Mouse (Mus musculus) cerebellum, adult 9-11 months (tissue): ENCODE results near the gene Olfr503.
"Not testable (repeated sequence)": the region's sequence is repeated elsewhere in the genome, so short reads cannot be mapped to it uniquely, and the experiment has no call there.

Source experiments
- DNase-seq: peaks from one replicate; pipeline ENCODE4 v3.0.0; 2022

The Olfr503 gene

GRCm38 (mm10) chr7:108544227-108544626 lies at the start of gene Olfr503:
Olfr503 (plus strand) TSS chr7:108544527.
- DNase-seq = not testable (repeated sequence)

- no peak for DNase-seq
Measured at GRCm38 (mm10) chr7:108524965-108525364, 19.4 kb upstream of the Olfr503 start, which contains the start of gene Olfr502. Olfr502 (minus strand) TSS chr7:108525065.

- DNase-seq = no peak
Measured at GRCm38 (mm10) chr7:108542416-108542815, 1.9 kb upstream of the Olfr503 start.

GRCm38 (mm10) chr7:108565693-108566092 lies 21.4 kb downstream of the Olfr503 start, which contains the start of gene Olfr504:
Olfr504 (minus strand) TSS chr7:108565793.
- DNase-seq = no peak

- DNase-seq = no peak
Measured at GRCm38 (mm10) chr7:108589797-108590196, 45.5 kb downstream of the Olfr503 start.
